Mouse (Mus musculus): Measurements from ENCODE around the gene Sowahb. TPM values are rescaled to one million over a fixed set of nuclear protein-coding genes. Genes with fewer than 3 reads are reported as not detected.
A peak's percentile ranks its signal among the peaks of the same experiment; 100 is the strongest.

Gene Sowahb
- polyA plus RNA-seq, 1 experiment from 2014 or later = 1.3 TPM

DNA sequence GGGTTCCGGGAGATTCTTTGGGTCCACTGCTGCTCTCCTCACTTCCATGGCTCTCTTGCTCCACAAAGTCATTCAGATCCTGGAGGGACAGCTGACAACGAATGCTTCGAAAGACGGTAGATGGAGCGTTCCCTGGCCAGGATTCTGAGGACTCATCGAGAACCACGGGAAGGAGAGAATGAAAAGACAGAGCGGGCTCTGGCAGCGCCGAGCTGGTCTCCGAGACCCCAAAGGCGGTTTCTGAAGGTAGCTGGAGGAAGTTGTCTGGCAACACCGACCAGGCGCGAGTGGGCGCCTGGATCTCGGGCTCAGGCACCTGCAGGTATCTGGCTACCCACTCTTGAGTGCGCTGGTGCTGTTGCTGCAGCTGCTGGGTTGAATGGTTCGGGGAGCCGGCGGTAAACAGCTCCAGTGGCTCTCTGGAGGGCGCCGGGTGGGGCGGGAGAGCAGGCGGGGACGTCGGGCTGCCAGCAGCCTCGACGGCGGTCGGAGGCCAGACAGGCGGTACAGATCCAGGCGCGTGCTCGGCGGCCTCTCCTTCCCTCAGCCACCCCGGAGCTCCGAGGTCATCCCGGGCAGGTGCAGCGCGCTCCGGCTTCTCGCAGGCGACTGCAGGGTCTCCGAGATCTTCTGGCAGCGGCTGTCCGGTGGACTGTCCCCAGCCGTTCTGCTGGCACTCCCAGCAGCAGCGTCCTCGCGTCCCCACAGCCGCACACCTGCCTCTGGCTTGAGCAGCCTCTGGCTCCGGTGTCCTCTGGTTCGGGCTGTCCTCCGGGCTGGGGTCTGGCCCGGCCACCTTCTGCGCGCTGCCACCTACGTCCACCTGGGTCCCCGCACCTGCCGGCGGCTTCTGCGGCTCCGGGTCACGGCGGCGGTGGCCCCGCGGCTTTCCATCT is 886 bp downstream of the Sowahb start:
- Histone ChIP-seq H3K9ac (replicated peaks; ENCODE audit: low read depth) (peak overlapping the region; percentile 35), H3K4me2 (replicated peaks; ENCODE audit: low read depth, low read length) (peak overlapping the region; percentile 69), H3K27ac (ENCODE audit: low read length) (peak overlapping the region; percentile 71; the same call in 1 of the 2 replicates), H3K4me3 (ENCODE audit: low read depth, low read length) (peak overlapping the region; percentile 48), H3K27me3 (replicated peaks; ENCODE audit: insufficient read depth, low read length) (peaks cover 14% of the 10 kb centered on the region; the same call in 1 of the 2 replicates), H3K36me3 (ENCODE audit: insufficient read depth, low read length) (no peaks in the 10 kb centered on the region), H3K4me1 (ENCODE audit: insufficient read depth, low read depth, low read length) (0 out of 2 replicates have a peak, but pooled peaks cover 4% of the 10 kb centered on the region), H3K9me3 (ENCODE audit: low read length) (no peaks in the 10 kb centered on the region)
- ATAC-seq = peak; percentile 15
- TF ChIP-seq CTCF (IDR thresholded peaks at IDR 0.05) = no peak
- TF ChIP-seq EP300 (IDR thresholded peaks at IDR 0.05) = no peak
- WGBS = 4% methylated on average over 56 of the region's 69 CpGs
- no peak for DNase-seq (ENCODE audit: low spot score)

GRCm38 (mm10) chr5:93042831-93043687 is 1.8 kb downstream of the Sowahb start:
- WGBS = 51% methylated on average over 18 of the region's 18 CpGs
- Histone ChIP-seq H3K4me2 (replicated peaks; ENCODE audit: low read depth, low read length) (peak overlapping the region; percentile 69; the same call in 1 of the 2 replicates), H3K4me1 (ENCODE audit: insufficient read depth, low read depth, low read length) (0 out of 2 replicates have a peak, but pooled peaks cover 4% of the 10 kb centered on the region), H3K9me3 (ENCODE audit: low read length) (no peaks in the 10 kb centered on the region), H3K9ac (replicated peaks; ENCODE audit: low read depth) (no peak overlapping the region), H3K36me3 (ENCODE audit: insufficient read depth, low read length) (no peaks in the 10 kb centered on the region), H3K27me3 (replicated peaks; ENCODE audit: insufficient read depth, low read length) (peaks cover 14% of the 10 kb centered on the region; the same call in 1 of the 2 replicates), H3K4me3 (ENCODE audit: low read depth, low read length) (peak overlapping the region; percentile 48), H3K27ac (ENCODE audit: low read length) (no peak overlapping the region)
- no peak for DNase-seq (ENCODE audit: low spot score)
- ATAC-seq = no peak
- TF ChIP-seq CTCF (IDR thresholded peaks at IDR 0.05) = no peak
- TF ChIP-seq EP300 (IDR thresholded peaks at IDR 0.05) = no peak

- TF ChIP-seq EP300 (IDR thresholded peaks at IDR 0.05) = no peak
- no peak for TF ChIP-seq CTCF (IDR thresholded peaks at IDR 0.05)
- H3K9me3 ChIP-seq (ENCODE audit: low read length) = no peaks in the 10 kb centered on the region
- H3K9ac ChIP-seq (replicated peaks; ENCODE audit: low read depth) = no peak overlapping the region
- H3K36me3 ChIP-seq (ENCODE audit: insufficient read depth, low read length) = no peaks in the 10 kb centered on the region
- DNase-seq (ENCODE audit: low spot score) = peak; percentile 45
- H3K27ac ChIP-seq (ENCODE audit: low read length) = no peak overlapping the region
- H3K4me2 ChIP-seq (replicated peaks; ENCODE audit: low read depth, low read length) = no peak overlapping the region; the same call in 1 of the 2 replicates
- no peak overlapping the region for H3K4me3 ChIP-seq (ENCODE audit: low read depth, low read length)
- no peak for ATAC-seq
- H3K27me3 ChIP-seq (replicated peaks; ENCODE audit: insufficient read depth, low read length) = peaks cover 14% of the 10 kb centered on the region; the same call in 1 of the 2 replicates
- WGBS = 42% methylated on average over 4 of the region's 4 CpGs
- 0 out of 2 replicates have a peak, but pooled peaks cover 4% of the 10 kb centered on the region for H3K4me1 ChIP-seq (ENCODE audit: insufficient read depth, low read depth, low read length)
Observed at GRCm38 (mm10) chr5:93042031-93042430, 2.8 kb downstream of the Sowahb start.

DNA sequence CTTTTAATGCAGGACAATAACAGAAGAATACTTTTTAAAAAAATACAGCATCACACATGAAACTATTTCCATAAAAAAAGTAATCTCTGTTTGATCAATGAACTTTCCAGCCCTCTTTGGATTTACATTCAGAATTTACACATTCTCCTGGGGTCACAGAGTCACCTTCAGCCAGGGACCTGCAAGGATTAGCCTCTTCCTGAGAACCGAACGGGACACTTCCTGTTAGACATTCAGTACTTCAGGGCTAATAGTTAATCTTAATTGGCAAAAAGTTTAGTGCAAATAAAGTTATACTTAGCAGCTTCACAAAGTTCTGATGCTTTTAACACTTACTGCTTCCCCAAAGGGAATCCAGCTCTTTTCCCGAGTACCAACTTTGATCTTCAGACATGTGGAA is 3.5 kb downstream of the Sowahb start:
- Histone ChIP-seq H3K9ac (replicated peaks; ENCODE audit: low read depth) (no peak overlapping the region), H3K9me3 (ENCODE audit: low read length) (no peaks in the 10 kb centered on the region), H3K4me1 (ENCODE audit: insufficient read depth, low read depth, low read length) (0 out of 2 replicates have a peak, but pooled peaks cover 4% of the 10 kb centered on the region), H3K4me3 (ENCODE audit: low read depth, low read length) (no peak overlapping the region), H3K27me3 (replicated peaks; ENCODE audit: insufficient read depth, low read length) (peaks cover 14% of the 10 kb centered on the region; the same call in 1 of the 2 replicates), H3K27ac (ENCODE audit: low read length) (no peak overlapping the region), H3K36me3 (ENCODE audit: insufficient read depth, low read length) (no peaks in the 10 kb centered on the region), H3K4me2 (replicated peaks; ENCODE audit: low read depth, low read length) (no peak overlapping the region)
- TF ChIP-seq CTCF (IDR thresholded peaks at IDR 0.05) = no peak
- TF ChIP-seq EP300 (IDR thresholded peaks at IDR 0.05) = no peak
- DNase-seq (ENCODE audit: low spot score) = no peak
- ATAC-seq = no peak
- 20% methylated on average over 3 of the region's 3 CpGs for WGBS

GRCm38 (mm10) chr5:93040095-93040494 is 4.7 kb downstream of the Sowahb start:
- H3K4me2 ChIP-seq (replicated peaks; ENCODE audit: low read depth, low read length) = no peak overlapping the region
- H3K9ac ChIP-seq (replicated peaks; ENCODE audit: low read depth) = no peak overlapping the region
- H3K4me3 ChIP-seq (ENCODE audit: low read depth, low read length) = no peak overlapping the region
- H3K27ac ChIP-seq (ENCODE audit: low read length) = no peak overlapping the region
- no peak for TF ChIP-seq EP300 (IDR thresholded peaks at IDR 0.05)
- no peak for TF ChIP-seq CTCF (IDR thresholded peaks at IDR 0.05)
- ATAC-seq (no peak), DNase-seq (ENCODE audit: low spot score) (no peak)
- 0 out of 2 replicates have a peak, but pooled peaks cover 4% of the 10 kb centered on the region for H3K4me1 ChIP-seq (ENCODE audit: insufficient read depth, low read depth, low read length)
- peaks cover 14% of the 10 kb centered on the region; the same call in 1 of the 2 replicates for H3K27me3 ChIP-seq (replicated peaks; ENCODE audit: insufficient read depth, low read length)
- WGBS = 33% methylated on average over 5 of the region's 5 CpGs
- H3K36me3 ChIP-seq (ENCODE audit: insufficient read depth, low read length) = no peaks in the 10 kb centered on the region
- no peaks in the 10 kb centered on the region for H3K9me3 ChIP-seq (ENCODE audit: low read length)

GRCm38 (mm10) chr5:93036254-93036653 is 8.6 kb downstream of the Sowahb start:
- TF ChIP-seq EP300 (IDR thresholded peaks at IDR 0.05) = no peak
- no peak for TF ChIP-seq CTCF (IDR thresholded peaks at IDR 0.05)
- ATAC-seq = no peak
- Histone ChIP-seq H3K4me1 (ENCODE audit: insufficient read depth, low read depth, low read length) (0 out of 2 replicates have a peak, but pooled peaks cover 3% of the 10 kb centered on the region), H3K9me3 (ENCODE audit: low read length) (no peaks in the 10 kb centered on the region), H3K4me2 (replicated peaks; ENCODE audit: low read depth, low read length) (no peak overlapping the region), H3K27ac (ENCODE audit: low read length) (no peak overlapping the region), H3K36me3 (ENCODE audit: insufficient read depth, low read length) (no peaks in the 10 kb centered on the region), H3K27me3 (replicated peaks; ENCODE audit: insufficient read depth, low read length) (no peaks in the 10 kb centered on the region), H3K9ac (replicated peaks; ENCODE audit: low read depth) (no peak overlapping the region), H3K4me3 (ENCODE audit: low read depth, low read length) (no peak overlapping the region)
- WGBS = 50% methylated on average over 7 of the region's 7 CpGs
- no peak for DNase-seq (ENCODE audit: low spot score)

Measured in lung, postnatal 0 days (tissue).